Mouse (Mus musculus) neural tube, embryonic 14.5 days (tissue): ENCODE measurements around the gene Polr2l. TPM values are rescaled to one million over a fixed set of nuclear protein-coding genes. Genes with fewer than 3 reads are reported as not detected.

Experiments used
- ATAC-seq: fragments of 200-750 bp; cut with Nextera tagmentation; 2 replicates; pipeline ENCODE4 v1.8.0; 2017; ENCODE audit warnings: low read depth, mild to moderate bottlenecking, moderate TSS enrichment, moderate library complexity
- H3K27ac ChIP-seq: fragments of 300-500 bp; sonication (generic); 2 replicates; pipeline ENCODE4 v1.5.1; 2014; ENCODE audit warnings: low read depth, mild to moderate bottlenecking, control low read depth, low read length, moderate library complexity, mixed read lengths
- H3K27me3 ChIP-seq: fragments of 300-500 bp; sonication (generic); 2 replicates; pipeline ENCODE4 v1.6.1; 2014; ENCODE audit warnings: low read length; ENCODE audit not compliant: control insufficient read depth, insufficient read depth
- H3K36me3 ChIP-seq: fragments of 300-500 bp; sonication (generic); 2 replicates; pipeline ENCODE4 v1.6.1; 2014; ENCODE audit warnings: low read length, mixed read lengths; ENCODE audit not compliant: control insufficient read depth, insufficient read depth
- H3K4me1 ChIP-seq: fragments of 300-500 bp; sonication (generic); 2 replicates; pipeline ENCODE4 v1.6.1; 2014; ENCODE audit warnings: low read length; ENCODE audit not compliant: control insufficient read depth, insufficient read depth
- H3K4me2 ChIP-seq: fragments of 300-500 bp; sonication (generic); 2 replicates; pipeline ENCODE4 v1.6.1; 2014; ENCODE audit warnings: mild to moderate bottlenecking, low read depth, low read length, control low read depth
- H3K4me3 ChIP-seq: fragments of 300-500 bp; sonication (generic); 2 replicates; pipeline ENCODE4 v1.5.1; 2014; ENCODE audit warnings: low read depth, low read length, control low read depth, mixed read lengths
- H3K9ac ChIP-seq: fragments of 300-500 bp; sonication (generic); replicated peaks from 2 replicates; pipeline ENCODE4 v1.6.1; 2014; ENCODE audit warnings: low read depth, mild to moderate bottlenecking, control low read depth, low read length, mixed read lengths
- H3K9me3 ChIP-seq: fragments of 300-500 bp; sonication (generic); 2 replicates; pipeline ENCODE4 v1.6.1; 2016; ENCODE audit warnings: low read length; ENCODE audit not compliant: control insufficient read depth
- WGBS: fragments of 180-500 bp; shearing (Covaris S2); extraction: QIAGEN DNeasy Blood & Tissue Kit; methylation state at CpG from one replicate; pipeline ENCODE4 v1.1.7; 2014; 5-methylcytosine and 5-hydroxymethylcytosine counted together
- polyA plus RNA-seq: library from polyadenylated mRNA; unstranded; fragments of >200 nt; fragmentation: Nextera tagmentation; extraction: Ambion mirVana; gene quantifications from 2 replicates; pipeline ENCODE4 v1.2.1, GENCODE M21; 2014

Polr2l gene
- polyA plus RNA-seq, 1 experiment from 2014 or later, result 87.3 TPM

GRCm38 (mm10) chr7:141442199-141442598 is 32.7 kb downstream of the Polr2l start:
- H3K9ac ChIP-seq, result no peak overlapping the region
- no peaks in the 10 kb centered on the region for H3K9me3 ChIP-seq
- no peak overlapping the region for H3K4me2 ChIP-seq
- H3K4me1 ChIP-seq, result peaks cover 9% of the 10 kb centered on the region; the same call in 1 of the 2 replicates
- 94% methylated on average over 13 of the region's 13 CpGs for WGBS
- no peak overlapping the region for H3K27ac ChIP-seq
- no peak overlapping the region for H3K4me3 ChIP-seq
- H3K27me3 ChIP-seq, result no peaks in the 10 kb centered on the region
- H3K36me3 ChIP-seq, result no peaks in the 10 kb centered on the region
- ATAC-seq, result no peak

DNA sequence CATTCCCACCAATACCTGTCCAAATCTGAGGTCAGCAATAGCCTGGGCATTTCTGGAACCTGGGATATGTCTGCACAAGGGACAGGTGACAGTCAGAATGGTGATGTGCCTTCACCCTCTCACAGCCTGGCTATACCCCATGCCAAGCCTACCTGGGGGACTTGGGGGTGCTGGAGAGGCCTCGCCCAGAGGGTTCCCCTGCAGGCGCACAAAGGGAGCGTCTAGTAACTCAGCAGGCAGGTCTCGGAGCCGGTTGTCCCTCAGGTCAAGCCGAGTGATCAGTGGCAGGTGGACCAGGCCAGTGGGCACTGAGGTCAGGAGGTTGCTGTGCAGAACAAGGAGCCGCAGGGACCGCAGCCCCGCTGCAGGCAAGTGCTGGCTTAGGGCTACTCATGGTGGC is 33.5 kb downstream of the Polr2l start:
- no peaks in the 10 kb centered on the region for H3K9me3 ChIP-seq
- no peak overlapping the region for H3K4me2 ChIP-seq
- no peaks in the 10 kb centered on the region for H3K27me3 ChIP-seq
- no peak for ATAC-seq
- peaks cover 13% of the 10 kb centered on the region; the same call in 1 of the 2 replicates for H3K4me1 ChIP-seq
- no peaks in the 10 kb centered on the region for H3K36me3 ChIP-seq
- no peak overlapping the region for H3K9ac ChIP-seq
- WGBS, result 96% methylated on average over 9 of the region's 9 CpGs
- no peak overlapping the region for H3K4me3 ChIP-seq
- no peak overlapping the region for H3K27ac ChIP-seq

DNA sequence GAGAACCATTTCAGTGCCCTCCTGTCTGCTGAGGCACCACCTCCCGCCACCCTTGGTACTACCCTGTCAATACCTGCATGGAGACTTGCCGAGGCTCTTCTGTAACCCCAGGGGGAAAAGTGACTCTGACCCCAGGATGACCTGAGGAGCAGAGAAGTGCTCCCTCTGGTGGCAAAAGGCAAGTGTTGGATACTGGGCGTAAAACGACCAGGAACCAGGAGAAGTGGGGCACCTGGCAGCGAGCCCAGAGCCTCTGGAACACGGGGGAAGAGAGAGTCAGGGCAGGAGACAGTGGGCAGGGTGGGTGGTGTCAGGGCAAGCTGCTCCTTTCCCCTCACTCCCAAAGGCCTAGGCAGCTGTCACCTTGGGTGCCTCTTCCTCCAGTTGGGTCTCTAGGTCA is 34.3 kb downstream of the Polr2l start:
- Histone ChIP-seq H3K9ac (no peak overlapping the region), H3K4me1 (peaks cover 22% of the 10 kb centered on the region; the same call in 1 of the 2 replicates), H3K9me3 (no peaks in the 10 kb centered on the region), H3K27ac (no peak overlapping the region), H3K27me3 (no peaks in the 10 kb centered on the region), H3K4me3 (no peak overlapping the region), H3K36me3 (no peaks in the 10 kb centered on the region), H3K4me2 (no peak overlapping the region)
- ATAC-seq, result no peak
- 23% methylated on average over 6 of the region's 6 CpGs for WGBS

GRCm38 (mm10) chr7:141439811-141440210 is 35.1 kb downstream of the Polr2l start:
- Histone ChIP-seq H3K4me2 (no peak overlapping the region), H3K9me3 (no peaks in the 10 kb centered on the region), H3K27ac (no peak overlapping the region), H3K27me3 (no peaks in the 10 kb centered on the region), H3K4me1 (peaks cover 27% of the 10 kb centered on the region; the same call in 1 of the 2 replicates), H3K36me3 (no peaks in the 10 kb centered on the region), H3K9ac (no peak overlapping the region), H3K4me3 (no peak overlapping the region)
- 93% methylated on average over 11 of the region's 11 CpGs for WGBS
- ATAC-seq, result no peak

- H3K9ac ChIP-seq, result no peak overlapping the region
- H3K4me2 ChIP-seq, result no peak overlapping the region
- no peak overlapping the region for H3K27ac ChIP-seq
- no peaks in the 10 kb centered on the region for H3K9me3 ChIP-seq
- ATAC-seq, result no peak
- H3K4me3 ChIP-seq, result no peak overlapping the region
- no peaks in the 10 kb centered on the region for H3K36me3 ChIP-seq
- no peaks in the 10 kb centered on the region for H3K27me3 ChIP-seq
- 97% methylated on average over 10 of the region's 10 CpGs for WGBS
- H3K4me1 ChIP-seq, result peaks cover 31% of the 10 kb centered on the region; the same call in 1 of the 2 replicates
These were observed 35.7 kb downstream of the Polr2l start for GRCm38 (mm10) chr7:141439140-141439679.

DNA sequence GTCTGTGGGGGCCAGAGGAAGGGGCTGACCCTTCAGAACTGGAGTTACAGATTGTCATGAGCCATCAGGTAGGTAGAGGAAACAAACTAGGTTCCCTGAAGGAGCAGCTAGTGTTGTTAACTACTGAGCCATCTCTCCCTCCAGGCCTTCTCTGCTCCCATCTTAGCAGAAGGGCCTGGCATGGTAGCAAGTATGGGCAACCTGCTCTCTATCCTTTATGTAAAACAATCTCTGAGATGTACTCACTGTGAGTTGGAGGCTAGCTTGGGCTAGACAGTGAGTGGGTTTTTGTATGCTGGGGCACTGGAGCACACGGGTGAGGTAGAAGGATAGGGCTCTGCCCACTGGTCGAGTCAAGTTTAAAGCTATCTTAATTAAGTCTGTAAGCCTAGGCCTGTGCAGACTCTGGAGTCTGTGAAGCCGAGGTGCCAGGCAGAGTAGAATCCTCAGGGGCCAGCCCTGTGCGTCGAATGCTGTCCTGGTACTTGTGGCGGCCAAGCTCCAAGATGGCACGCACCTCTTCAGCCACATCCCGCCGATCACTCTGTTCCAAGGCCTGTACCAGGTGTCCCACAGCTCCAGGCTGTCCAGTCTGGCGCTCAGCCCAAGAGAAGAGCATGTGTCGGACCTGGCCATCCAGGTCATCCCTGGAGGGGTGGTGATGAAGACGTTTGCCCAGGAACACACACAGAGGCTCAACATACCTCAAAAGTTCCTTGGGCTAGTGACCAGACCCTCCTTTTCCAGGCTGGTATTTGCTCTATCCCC is 36.5 kb downstream of the Polr2l start:
- H3K36me3 ChIP-seq, result no peaks in the 10 kb centered on the region
- WGBS, result 95% methylated on average over 12 of the region's 12 CpGs
- H3K4me1 ChIP-seq, result peaks cover 37% of the 10 kb centered on the region
- no peak overlapping the region for H3K9ac ChIP-seq
- no peak overlapping the region for H3K27ac ChIP-seq
- no peak overlapping the region for H3K4me2 ChIP-seq
- H3K9me3 ChIP-seq, result no peaks in the 10 kb centered on the region
- H3K27me3 ChIP-seq, result no peaks in the 10 kb centered on the region
- H3K4me3 ChIP-seq, result no peak overlapping the region
- no peak for ATAC-seq

DNA sequence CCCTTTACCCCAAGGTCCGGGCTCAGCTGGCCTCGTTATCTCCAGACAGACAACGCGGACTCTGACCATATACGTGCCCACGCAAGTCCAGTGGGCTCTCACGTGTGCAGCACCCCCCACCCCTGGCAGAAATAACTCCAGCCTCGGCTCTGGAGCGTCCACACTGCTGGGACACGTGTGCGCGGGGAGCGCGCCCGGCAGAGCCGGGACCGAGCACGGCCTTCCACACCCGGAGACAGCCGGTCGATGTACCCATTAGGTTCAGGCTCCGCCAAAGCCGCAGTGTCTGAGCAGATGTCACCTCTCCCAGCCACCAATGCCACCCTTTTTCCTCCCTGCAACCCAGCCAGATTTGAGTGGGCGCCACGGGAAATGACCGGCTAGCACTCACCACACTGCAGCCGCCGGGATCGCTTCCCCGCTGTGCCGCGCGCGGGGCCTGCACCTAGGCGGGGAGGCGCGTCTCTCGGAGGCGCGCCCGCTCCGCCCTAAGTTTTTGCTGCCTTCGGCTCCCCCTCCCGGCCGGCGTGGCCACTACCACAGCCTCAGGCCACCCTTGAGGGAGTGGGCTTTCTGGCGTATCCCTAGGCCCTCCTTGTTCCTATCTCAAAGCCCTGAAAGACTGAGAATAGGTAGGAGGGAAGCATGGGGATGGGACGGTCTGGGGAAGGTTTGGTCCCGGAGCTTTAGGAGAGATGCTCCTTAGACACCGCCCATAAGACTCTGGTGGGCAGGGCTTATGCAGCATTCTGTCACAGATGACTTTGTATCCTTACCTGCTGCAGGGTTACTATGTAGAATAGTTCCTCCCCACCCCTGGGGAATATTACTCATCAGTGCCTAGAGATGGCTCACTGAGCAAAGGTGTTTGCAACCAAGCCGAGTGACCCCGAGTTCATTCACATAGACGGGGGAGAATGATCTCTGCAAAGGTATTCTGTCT is 37.5 kb downstream of the Polr2l start, which contains the start of gene Slc25a22:
TSS of gene Slc25a22 (minus strand) at position 715 of the 943 bp plus-strand sequence.
- Histone ChIP-seq H3K27me3 (no peaks in the 10 kb centered on the region), H3K4me3 (peak within 1 kb of the TSS; percentile 52), H3K36me3 (0 out of 2 replicates have a peak, but pooled peaks cover 2% of the 10 kb centered on the region), H3K9ac (peak within 1 kb of the TSS; percentile 68), H3K9me3 (no peaks in the 10 kb centered on the region), H3K4me1 (peaks cover 31% of the 10 kb centered on the region), H3K27ac (peak within 1 kb of the TSS; percentile 52), H3K4me2 (peak within 1 kb of the TSS; percentile 90)
- ATAC-seq, result peak; percentile 84
- 6% methylated on average over 53 of the region's 53 CpGs for WGBS

GRCm38 (mm10) chr7:141436523-141436892 is 38.4 kb downstream of the Polr2l start:
- no peak overlapping the region for H3K27ac ChIP-seq
- H3K4me1 ChIP-seq, result peaks cover 31% of the 10 kb centered on the region
- 40% methylated on average over 2 of the region's 2 CpGs for WGBS
- H3K4me3 ChIP-seq, result peak overlapping the region; percentile 52
- H3K4me2 ChIP-seq, result peak overlapping the region; percentile 90
- ATAC-seq, result no peak
- H3K36me3 ChIP-seq, result peaks cover 10% of the 10 kb centered on the region
- H3K9me3 ChIP-seq, result no peaks in the 10 kb centered on the region
- H3K27me3 ChIP-seq, result no peaks in the 10 kb centered on the region
- peak overlapping the region; percentile 68 for H3K9ac ChIP-seq
